Mouse (Mus musculus): ENCODE data around the gene Ifnar1.

DNA sequence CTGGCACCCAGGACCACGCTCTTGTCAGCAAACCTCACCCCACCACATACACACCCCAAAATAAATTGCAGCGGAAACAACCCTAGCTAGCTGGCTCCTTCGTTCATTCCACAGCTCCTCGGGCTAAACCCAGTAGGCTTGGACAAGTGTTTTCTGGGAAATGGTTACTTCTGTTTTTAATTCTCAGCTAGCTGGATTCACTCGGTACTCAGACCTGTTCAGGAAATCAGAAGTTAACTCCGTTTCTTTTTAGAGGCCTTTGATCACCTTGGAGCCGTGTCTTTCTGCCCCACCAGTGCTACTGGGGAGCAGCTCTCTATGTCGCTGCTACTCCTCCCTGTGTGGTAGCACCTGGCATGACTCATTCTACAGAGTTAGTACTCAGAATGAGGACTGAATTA, 41.8 kb upstream of the Ifnar1 start:
- TF ChIP-seq EP300 (IDR thresholded peaks at IDR 0.05; ENCODE audit: low read depth) (no peak), CTCF (IDR thresholded peaks at IDR 0.05; ENCODE audit: low read depth) (no peak)

All from liver, embryonic 14.5 days (tissue).